Comparison of ENCODE assay signal across 27 mouse cellular contexts in the genomic region with DNA sequence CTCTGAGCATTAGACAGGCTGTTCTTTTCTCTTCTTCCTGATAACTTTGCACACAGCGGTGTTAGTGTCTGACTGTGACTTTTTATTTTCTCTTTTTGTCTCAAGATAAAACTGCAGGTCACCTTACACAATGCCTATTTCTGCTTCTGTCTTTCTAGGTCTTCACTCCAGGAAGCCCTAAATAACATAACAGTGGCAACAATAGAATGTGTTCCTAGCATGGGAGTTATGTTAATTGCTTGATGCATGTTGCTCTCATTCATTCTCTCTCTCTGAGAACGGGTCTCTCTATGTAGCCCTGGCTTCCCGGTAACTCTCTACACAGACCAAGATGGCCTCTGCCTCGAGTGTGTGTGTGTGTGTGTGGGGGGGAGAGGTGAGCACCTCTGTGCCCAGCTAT. TPM values are rescaled to one million over a fixed set of nuclear protein-coding genes. Genes with fewer than 3 reads are reported as not detected.
DNase-seq lines count a peak whose midpoint lies in the region; TF ChIP-seq lines count a peak whose summit lies in the region.
"Had no signal": no experiment of that assay in that cellular context is flagged by ENCODE, and none has a peak within 500 bp of the region (broad histone marks: within the 10 kb centered on the region; RNA-seq: fewer than 3 reads in every experiment).

No protein-coding gene starts in this region.

- H3K9ac ChIP-seq in ES-Bruce4 (ENCODE audit: low read depth, poor library complexity, severe bottlenecking) (no peak overlapping the region), ES-E14 (ENCODE audit: insufficient read depth, low read depth, low read length, poor library complexity, severe bottlenecking) (no peak overlapping the region)
- H3K9ac ChIP-seq: embryonic facial prominence, embryonic 13.5 days; embryonic facial prominence, embryonic 15.5 days; forebrain, embryonic 12.5 days had no signal

- no peak for DNase-seq in ES-E14 (ENCODE audit: low read depth, low spot score)
- DNase-seq in ZHBTc4 (ENCODE audit: low read depth, low spot score) = peak; percentile 60
- DNase-seq in left cerebral cortex, adult 8-10 months (ENCODE audit: low spot score in 2 of 2) = no peak
- DNase-seq in urinary bladder, postnatal 4 days (ENCODE audit: low spot score in 2 of 2) = no peak
- DNase-seq: adrenal gland, adult 2 months; adrenal gland, postnatal 10 days; adrenal gland, postnatal 25 days; cerebellum, adult 11 months; cerebellum, adult 18-20 months; cerebellum, adult 8-10 months; cerebellum, adult 9-11 months; cerebellum, postnatal 14 days; cerebellum, postnatal 36 days; embryo, embryonic 11 days had no signal

- H3K36me3 ChIP-seq in ES-Bruce4 (ENCODE audit: control insufficient read depth, insufficient read depth, low read length, poor library complexity, severe bottlenecking) (no peaks in the 10 kb centered on the region), ES-E14 (ENCODE audit: control insufficient read depth, insufficient read depth, low read length, poor library complexity, severe bottlenecking) (no peaks in the 10 kb centered on the region)
- H3K36me3 ChIP-seq: embryonic facial prominence, embryonic 13.5 days; embryonic facial prominence, embryonic 15.5 days; forebrain, embryonic 10.5 days; forebrain, embryonic 12.5 days had no signal

- TF ChIP-seq EP300 in ES-Bruce4 (IDR thresholded peaks at IDR 0.05; ENCODE audit: insufficient read depth, low read depth, low read length) = no peak

- TF ChIP-seq POLR2A in ES-Bruce4 (IDR thresholded peaks at IDR 0.05; ENCODE audit: insufficient read depth, low read length) = no peak

- H3K4me1 ChIP-seq in ES-Bruce4 (ENCODE audit: control insufficient read depth, insufficient read depth, low read length) (peaks cover 3% of the 10 kb centered on the region), ES-E14 (ENCODE audit: control insufficient read depth in 2 of 2, insufficient read depth in 2 of 2, low read length in 2 of 2, poor library complexity in 1 of 2) (peaks cover 0 to 16% of the 10 kb centered on the region in 2 experiments; a peak in 2 of 4 replicates)
- H3K4me1 ChIP-seq: embryonic facial prominence, embryonic 13.5 days had no signal

- H3K27ac ChIP-seq in ES-Bruce4 (ENCODE audit: insufficient read depth, low read length) = peak overlapping the region; percentile 65
- peak overlapping the region; percentile 40; the same call in 1 of the 2 replicates for H3K27ac ChIP-seq in ES-E14 (ENCODE audit: insufficient read depth, low read depth, low read length, poor library complexity, severe bottlenecking)
- H3K27ac ChIP-seq: embryonic facial prominence, embryonic 13.5 days; embryonic facial prominence, embryonic 15.5 days; forebrain, embryonic 10.5 days; forebrain, embryonic 12.5 days had no signal

- H3K9me3 ChIP-seq in ES-Bruce4 (replicated peaks; ENCODE audit: control insufficient read depth, insufficient read depth, low read length, poor library complexity, severe bottlenecking) (no peaks in the 10 kb centered on the region), ES-E14 (ENCODE audit: control insufficient read depth, insufficient read depth, low read depth, low read length) (no peaks in the 10 kb centered on the region)
- H3K9me3 ChIP-seq: embryonic facial prominence, embryonic 13.5 days; embryonic facial prominence, embryonic 15.5 days; forebrain, embryonic 10.5 days; forebrain, embryonic 12.5 days had no signal

- TF ChIP-seq CTCF in ES-Bruce4 (IDR thresholded peaks at IDR 0.05; ENCODE audit: low read depth, low read length) = no peak

- in situ Hi-C loops in ES-E14 (cut with MboI; ENCODE audit: low sequenced_read_pairs in 2 of 2, unreplicated experiment in 2 of 2) = no loop called here

- no peak overlapping the region for H3K4me3 ChIP-seq in ES-Bruce4 (ENCODE audit: low read depth, low read length)
- H3K4me3 ChIP-seq in ES-E14 (ENCODE audit: insufficient read depth in 1 of 2, low read depth in 1 of 2, low read length in 2 of 2, poor library complexity in 1 of 2, severe bottlenecking in 1 of 2) = no peak overlapping the region
- H3K4me3 ChIP-seq: embryonic facial prominence, embryonic 13.5 days; embryonic facial prominence, embryonic 15.5 days; erythroblast, embryonic 14.5 days; forebrain, embryonic 10.5 days; forebrain, embryonic 12.5 days had no signal

- H3K27me3 ChIP-seq in ES-Bruce4 (ENCODE audit: control insufficient read depth, insufficient read depth, low read length, poor library complexity, severe bottlenecking) = no peaks in the 10 kb centered on the region
- H3K27me3 ChIP-seq: embryonic facial prominence, embryonic 13.5 days; embryonic facial prominence, embryonic 15.5 days had no signal

TF ChIP-seq in ES-E14, 5 proteins besides CTCF, POLR2A, EP300 and RAD21:
- TF ChIP-seq HCFC1 (IDR thresholded peaks at IDR 0.05; ENCODE audit: borderline replicate concordance, insufficient read depth, low read length) = no peak
TF ChIP-seq in ES-E14: peak in this region for 0.

RNA-seq across cellular contexts. Expression of a gene that starts 3.3 kb away (rescaled TPM):
- 71.2 and 74.9 TPM in 2 replicates for polyA plus RNA-seq in ES-Bruce4 (2011; ENCODE audit: insufficient read depth, insufficient read length, low read depth, missing spikeins)
- total RNA-seq in ES-E14 (2012; rRNA removed) = 50.8 and 80.0 TPM in 2 replicates
- 100 to 1,000 TPM; 228 to 247 (median 232) TPM for total RNA-seq in left cerebral cortex, adult 8-10 months (2022)

RNA-seq across cellular contexts. Expression of a gene that starts 26.8 kb away (rescaled TPM):
- 348 and 382 TPM in 2 replicates for polyA plus RNA-seq in ES-Bruce4 (2011; ENCODE audit: insufficient read depth, insufficient read length, low read depth, missing spikeins)
- total RNA-seq in ES-E14 (2012; rRNA removed) = 827 and 1,221 TPM in 2 replicates
- total RNA-seq in left cerebral cortex, adult 8-10 months (2022) = 10 to 100 TPM; 85.5 to 93.2 (median 89.8) TPM

RNA-seq across cellular contexts. Expression of a gene that starts 48.9 kb away (rescaled TPM):
- 118 and 133 TPM in 2 replicates for polyA plus RNA-seq in ES-Bruce4 (2011; ENCODE audit: insufficient read depth, insufficient read length, low read depth, missing spikeins)
- 103 and 135 TPM in 2 replicates for total RNA-seq in ES-E14 (2012; rRNA removed)
- total RNA-seq in left cerebral cortex, adult 8-10 months (2022) = 100 to 1,000 TPM; 121 to 142 (median 129) TPM

RNA-seq across cellular contexts. Expression of a gene that starts 49.6 kb away (rescaled TPM):
- 138 and 151 TPM in 2 replicates for polyA plus RNA-seq in ES-Bruce4 (2011; ENCODE audit: insufficient read depth, insufficient read length, low read depth, missing spikeins)
- total RNA-seq in ES-E14 (2012; rRNA removed) = 108 and 112 TPM in 2 replicates
- total RNA-seq in left cerebral cortex, adult 8-10 months (2022) = 100 to 1,000 TPM; 102 to 133 (median 110) TPM

RNA-seq across cellular contexts. Expression of a gene that starts 50.5 kb away (rescaled TPM):
- not detected in 2 replicates for polyA plus RNA-seq in ES-Bruce4 (2011; ENCODE audit: insufficient read depth, insufficient read length, low read depth, missing spikeins)
- not detected in 2 replicates for total RNA-seq in ES-E14 (2012; rRNA removed)
- not detected for total RNA-seq in left cerebral cortex, adult 8-10 months (2022)
- total RNA-seq: adrenal gland, adult 2 months; adrenal gland, postnatal 10 days; adrenal gland, postnatal 25 days; adrenal gland, postnatal 4 days; common myeloid progenitor, adult 5-6 weeks had no signal
- polyA plus RNA-seq: adrenal gland, adult 2 months; brain, embryonic 14.5 days; embryonic facial prominence, embryonic 11.5 days; embryonic facial prominence, embryonic 13.5 days; embryonic facial prominence, embryonic 15.5 days; erythroblast, embryonic 14.5 days; forebrain, embryonic 10.5 days; forebrain, embryonic 12.5 days; forebrain, embryonic 14.5 days; forebrain, embryonic 16.5 days; frontal cortex, adult 2 months had no signal
